Mouse (Mus musculus): ENCODE measurements around the gene Olfr1415. TPM values are rescaled to one million over a fixed set of nuclear protein-coding genes. Genes with fewer than 3 reads are reported as not detected.

Gene Olfr1415
- polyA plus RNA-seq, 1 experiment from 2014 or later: not detected

Small RNA genes within 50 kb of the gene (microRNA-seq; reads per million reads assigned to microRNA genes)
- gene Mir6900: 1.3 reads per million

Other genes starting within 250 kb of the Olfr1415 start
- 348 and 378 TPM in 2 replicates for gene Ndufa10, start 22.2 kb downstream of the Olfr1415 start, polyA plus RNA-seq (2015; fragmentation: Nextera tagmentation; extraction: Ambion mirVana)
- not detected in 2 replicates for gene Olfr1416, start 11.0 kb downstream of the Olfr1415 start, polyA plus RNA-seq (2015; fragmentation: Nextera tagmentation; extraction: Ambion mirVana)
- gene Olfr1414, start 22.6 kb upstream of the Olfr1415 start, polyA plus RNA-seq (2015; fragmentation: Nextera tagmentation; extraction: Ambion mirVana): not detected in 2 replicates
- not detected in 2 replicates for gene Olfr1413, start 75.2 kb upstream of the Olfr1415 start, polyA plus RNA-seq (2015; fragmentation: Nextera tagmentation; extraction: Ambion mirVana)
- gene Olfr1412, start 89.7 kb upstream of the Olfr1415 start, polyA plus RNA-seq (2015; fragmentation: Nextera tagmentation; extraction: Ambion mirVana): not detected in 2 replicates
- gene Olfr1411, start 98.3 kb upstream of the Olfr1415 start, polyA plus RNA-seq (2015; fragmentation: Nextera tagmentation; extraction: Ambion mirVana): not detected in 2 replicates
- gene Olfr1410, start 109.7 kb upstream of the Olfr1415 start, polyA plus RNA-seq (2015; fragmentation: Nextera tagmentation; extraction: Ambion mirVana): not detected in 2 replicates
- not detected in 2 replicates for gene Olfr12, start 121.7 kb upstream of the Olfr1415 start, polyA plus RNA-seq (2015; fragmentation: Nextera tagmentation; extraction: Ambion mirVana)
- gene Cops9, start 145.9 kb upstream of the Olfr1415 start, polyA plus RNA-seq (2015; fragmentation: Nextera tagmentation; extraction: Ambion mirVana): 369 and 396 TPM in 2 replicates
- gene Otos, start 152.7 kb upstream of the Olfr1415 start, polyA plus RNA-seq (2015; fragmentation: Nextera tagmentation; extraction: Ambion mirVana): 0.64 and 0.72 TPM in 2 replicates